Mouse (Mus musculus): Measurements from ENCODE around the gene Dnm3. TPM values are rescaled to one million over a fixed set of nuclear protein-coding genes. Genes with fewer than 3 reads are reported as not detected.

The Dnm3 gene
- polyA plus RNA-seq, 1 experiment from 2014 or later: 1.5 TPM

- H3K9me3 ChIP-seq (replicated peaks; ENCODE audit: control insufficient read depth, low read length): no peaks in the 10 kb centered on the region
- H3K27me3 ChIP-seq (ENCODE audit: control insufficient read depth, insufficient read depth, low read length): no peaks in the 10 kb centered on the region
- H3K4me3 ChIP-seq (ENCODE audit: low read depth, low read length): no peak overlapping the region
- 85% methylated on average over 6 of the region's 6 CpGs for WGBS (ENCODE audit: insufficient replicate concordance)
- H3K4me1 ChIP-seq (ENCODE audit: control insufficient read depth, insufficient read depth, low read length): no peaks in the 10 kb centered on the region
- no peak overlapping the region for H3K9ac ChIP-seq (ENCODE audit: low read depth, low read length)
- no peaks in the 10 kb centered on the region for H3K36me3 ChIP-seq (ENCODE audit: control insufficient read depth, insufficient read depth, low read length)
- H3K27ac ChIP-seq (ENCODE audit: low read depth, low read length): 0 out of 2 replicates have a peak overlapping the region, but pooled peaks have one; percentile 80
- H3K4me2 ChIP-seq: no peak overlapping the region
- ATAC-seq (replicated peaks; ENCODE audit: insufficient number of reproducible peaks, low FRiP score, low TSS enrichment): no peak
These were observed 400.4 kb downstream of the Dnm3 start for GRCm38 (mm10) chr1:162077454-162077853.

- H3K9ac ChIP-seq (ENCODE audit: low read depth, low read length): no peak overlapping the region
- H3K4me3 ChIP-seq (ENCODE audit: low read depth, low read length): no peak overlapping the region
- no peaks in the 10 kb centered on the region for H3K27me3 ChIP-seq (ENCODE audit: control insufficient read depth, insufficient read depth, low read length)
- no peaks in the 10 kb centered on the region for H3K4me1 ChIP-seq (ENCODE audit: control insufficient read depth, insufficient read depth, low read length)
- H3K4me2 ChIP-seq: no peak overlapping the region
- H3K36me3 ChIP-seq (ENCODE audit: control insufficient read depth, insufficient read depth, low read length): no peaks in the 10 kb centered on the region
- no peaks in the 10 kb centered on the region for H3K9me3 ChIP-seq (replicated peaks; ENCODE audit: control insufficient read depth, low read length)
- H3K27ac ChIP-seq (ENCODE audit: low read depth, low read length): peak overlapping the region; percentile 80
- ATAC-seq (replicated peaks; ENCODE audit: insufficient number of reproducible peaks, low FRiP score, low TSS enrichment): no peak; the same call in 1 of the 2 replicates
- 53% methylated on average over 10 of the region's 10 CpGs for WGBS (ENCODE audit: insufficient replicate concordance)
These were observed 401.2 kb downstream of the Dnm3 start for GRCm38 (mm10) chr1:162076581-162077001.

- Histone ChIP-seq H3K9ac (ENCODE audit: low read depth, low read length) (no peak overlapping the region), H3K9me3 (replicated peaks; ENCODE audit: control insufficient read depth, low read length) (no peaks in the 10 kb centered on the region), H3K27ac (ENCODE audit: low read depth, low read length) (no peak overlapping the region), H3K36me3 (ENCODE audit: control insufficient read depth, insufficient read depth, low read length) (no peaks in the 10 kb centered on the region), H3K4me2 (no peak overlapping the region), H3K27me3 (ENCODE audit: control insufficient read depth, insufficient read depth, low read length) (no peaks in the 10 kb centered on the region), H3K4me1 (ENCODE audit: control insufficient read depth, insufficient read depth, low read length) (no peaks in the 10 kb centered on the region), H3K4me3 (ENCODE audit: low read depth, low read length) (no peak overlapping the region)
- 82% methylated on average over 10 of the region's 10 CpGs for WGBS (ENCODE audit: insufficient replicate concordance)
- ATAC-seq (replicated peaks; ENCODE audit: insufficient number of reproducible peaks, low FRiP score, low TSS enrichment): no peak
These were observed 402.0 kb downstream of the Dnm3 start for GRCm38 (mm10) chr1:162075831-162076230.

GRCm38 (mm10) chr1:162075416-162075815, 402.4 kb downstream of the Dnm3 start:
- Histone ChIP-seq H3K27ac (ENCODE audit: low read depth, low read length) (0 out of 2 replicates have a peak overlapping the region, but pooled peaks have one; percentile 15), H3K4me3 (ENCODE audit: low read depth, low read length) (no peak overlapping the region), H3K4me2 (no peak overlapping the region), H3K4me1 (ENCODE audit: control insufficient read depth, insufficient read depth, low read length) (no peaks in the 10 kb centered on the region), H3K27me3 (ENCODE audit: control insufficient read depth, insufficient read depth, low read length) (no peaks in the 10 kb centered on the region), H3K9ac (ENCODE audit: low read depth, low read length) (no peak overlapping the region), H3K36me3 (ENCODE audit: control insufficient read depth, insufficient read depth, low read length) (no peaks in the 10 kb centered on the region), H3K9me3 (replicated peaks; ENCODE audit: control insufficient read depth, low read length) (no peaks in the 10 kb centered on the region)
- WGBS (ENCODE audit: insufficient replicate concordance): 56% methylated on average over 4 of the region's 4 CpGs
- ATAC-seq (replicated peaks; ENCODE audit: insufficient number of reproducible peaks, low FRiP score, low TSS enrichment): no peak

GRCm38 (mm10) chr1:162074626-162075410, 403.0 kb downstream of the Dnm3 start:
- H3K9ac ChIP-seq (ENCODE audit: low read depth, low read length): no peak overlapping the region
- ATAC-seq (replicated peaks; ENCODE audit: insufficient number of reproducible peaks, low FRiP score, low TSS enrichment): no peak
- no peak overlapping the region for H3K4me2 ChIP-seq

GRCm38 (mm10) chr1:162072917-162073578, 404.8 kb downstream of the Dnm3 start:
- no peak for ATAC-seq (replicated peaks; ENCODE audit: insufficient number of reproducible peaks, low FRiP score, low TSS enrichment)
- Histone ChIP-seq H3K27ac (ENCODE audit: low read depth, low read length) (no peak overlapping the region), H3K4me2 (no peak overlapping the region), H3K4me3 (ENCODE audit: low read depth, low read length) (no peak overlapping the region), H3K36me3 (ENCODE audit: control insufficient read depth, insufficient read depth, low read length) (no peaks in the 10 kb centered on the region), H3K4me1 (ENCODE audit: control insufficient read depth, insufficient read depth, low read length) (no peaks in the 10 kb centered on the region), H3K27me3 (ENCODE audit: control insufficient read depth, insufficient read depth, low read length) (no peaks in the 10 kb centered on the region), H3K9ac (ENCODE audit: low read depth, low read length) (no peak overlapping the region), H3K9me3 (replicated peaks; ENCODE audit: control insufficient read depth, low read length) (no peaks in the 10 kb centered on the region)
- WGBS (ENCODE audit: insufficient replicate concordance): 80% methylated on average over 7 of the region's 7 CpGs

More at GRCm38 (mm10) chr1:162074626-162075410, 403.0 kb downstream of the Dnm3 start:
- 0 out of 2 replicates have a peak overlapping the region, but pooled peaks have one; percentile 15 for H3K27ac ChIP-seq (ENCODE audit: low read depth, low read length)
- no peaks in the 10 kb centered on the region for H3K4me1 ChIP-seq (ENCODE audit: control insufficient read depth, insufficient read depth, low read length)
- no peaks in the 10 kb centered on the region for H3K36me3 ChIP-seq (ENCODE audit: control insufficient read depth, insufficient read depth, low read length)
- no peaks in the 10 kb centered on the region for H3K9me3 ChIP-seq (replicated peaks; ENCODE audit: control insufficient read depth, low read length)
- H3K4me3 ChIP-seq (ENCODE audit: low read depth, low read length): no peak overlapping the region
- no peaks in the 10 kb centered on the region for H3K27me3 ChIP-seq (ENCODE audit: control insufficient read depth, insufficient read depth, low read length)
- WGBS (ENCODE audit: insufficient replicate concordance): 77% methylated on average over 17 of the region's 17 CpGs

GRCm38 (mm10) chr1:162053608-162054007, 424.2 kb downstream of the Dnm3 start:
- Histone ChIP-seq H3K4me2 (no peak overlapping the region), H3K4me1 (ENCODE audit: control insufficient read depth, insufficient read depth, low read length) (no peaks in the 10 kb centered on the region), H3K36me3 (ENCODE audit: control insufficient read depth, insufficient read depth, low read length) (no peaks in the 10 kb centered on the region), H3K4me3 (ENCODE audit: low read depth, low read length) (no peak overlapping the region), H3K27me3 (ENCODE audit: control insufficient read depth, insufficient read depth, low read length) (no peaks in the 10 kb centered on the region), H3K27ac (ENCODE audit: low read depth, low read length) (no peak overlapping the region), H3K9ac (ENCODE audit: low read depth, low read length) (no peak overlapping the region), H3K9me3 (replicated peaks; ENCODE audit: control insufficient read depth, low read length) (no peaks in the 10 kb centered on the region)
- 50% methylated on average over 6 of the region's 6 CpGs for WGBS (ENCODE audit: insufficient replicate concordance)
- ATAC-seq (replicated peaks; ENCODE audit: insufficient number of reproducible peaks, low FRiP score, low TSS enrichment): no peak

GRCm38 (mm10) chr1:162053186-162053585, 424.6 kb downstream of the Dnm3 start:
- H3K9me3 ChIP-seq (replicated peaks; ENCODE audit: control insufficient read depth, low read length): no peaks in the 10 kb centered on the region
- H3K27me3 ChIP-seq (ENCODE audit: control insufficient read depth, insufficient read depth, low read length): no peaks in the 10 kb centered on the region
- no peaks in the 10 kb centered on the region for H3K4me1 ChIP-seq (ENCODE audit: control insufficient read depth, insufficient read depth, low read length)
- H3K27ac ChIP-seq (ENCODE audit: low read depth, low read length): 0 out of 2 replicates have a peak overlapping the region, but pooled peaks have one; percentile 30
- ATAC-seq (replicated peaks; ENCODE audit: insufficient number of reproducible peaks, low FRiP score, low TSS enrichment): no peak
- 75% methylated on average over 7 of the region's 7 CpGs for WGBS (ENCODE audit: insufficient replicate concordance)
- no peak overlapping the region for H3K9ac ChIP-seq (ENCODE audit: low read depth, low read length)
- no peak overlapping the region for H3K4me2 ChIP-seq
- no peak overlapping the region for H3K4me3 ChIP-seq (ENCODE audit: low read depth, low read length)
- no peaks in the 10 kb centered on the region for H3K36me3 ChIP-seq (ENCODE audit: control insufficient read depth, insufficient read depth, low read length)

Measured in heart, embryonic 11.5 days (tissue).